Mouse (Mus musculus): Measurements from ENCODE around the gene Prph. TPM values are rescaled to one million over a fixed set of nuclear protein-coding genes. Genes with fewer than 3 reads are reported as not detected.
"Not testable (repeated sequence)": the region's sequence is repeated elsewhere in the genome, so short reads cannot be mapped to it uniquely, and the experiment has no call there.

Prph gene
- total and polyA plus RNA-seq, 2 experiments from 2014 or later = 0.07 TPM; not detected in 1

GRCm38 (mm10) chr15:99071988-99072387 is 17.0 kb downstream of the Prph start:
- TF ChIP-seq CTCF (IDR thresholded peaks at IDR 0.05; ENCODE audit: low read depth) = no peak
- TF ChIP-seq EP300 (IDR thresholded peaks at IDR 0.05; ENCODE audit: low read depth) = no peak
- Histone ChIP-seq H3K27ac (ENCODE audit: low read depth) (no peak overlapping the region), H3K36me3 (replicated peaks; ENCODE audit: control insufficient read depth, insufficient read depth, low read length) (no peaks in the 10 kb centered on the region; the same call in 1 of the 2 replicates), H3K9ac (replicated peaks; ENCODE audit: low read depth, low read length) (no peak overlapping the region), H3K27me3 (ENCODE audit: control insufficient read depth, insufficient read depth, low read length) (0 out of 2 replicates have a peak, but pooled peaks cover 2% of the 10 kb centered on the region), H3K4me2 (ENCODE audit: low read depth, low read length) (no peak overlapping the region), H3K4me3 (ENCODE audit: low read depth, low read length) (no peak overlapping the region), H3K9me3 (replicated peaks; ENCODE audit: control insufficient read depth, low read length) (no peaks in the 10 kb centered on the region), H3K4me1 (ENCODE audit: control insufficient read depth, insufficient read depth) (peaks cover 16% of the 10 kb centered on the region)
- ATAC-seq (ENCODE audit: insufficient read depth, low read depth) (no peak), DNase-seq (ENCODE audit: low spot score) (no peak)
- 74% methylated on average over 1 of the region's 1 CpGs for WGBS

- Histone ChIP-seq H3K4me1 (ENCODE audit: control insufficient read depth, insufficient read depth) (peaks cover 16% of the 10 kb centered on the region), H3K4me2 (ENCODE audit: low read depth, low read length) (peak within 1 kb of the TSS; percentile 90), H3K9me3 (replicated peaks; ENCODE audit: control insufficient read depth, low read length) (no peaks in the 10 kb centered on the region), H3K9ac (replicated peaks; ENCODE audit: low read depth, low read length) (peak within 1 kb of the TSS; percentile 76), H3K36me3 (replicated peaks; ENCODE audit: control insufficient read depth, insufficient read depth, low read length) (peaks cover 4% of the 10 kb centered on the region; the same call in 1 of the 2 replicates), H3K27ac (ENCODE audit: low read depth) (peak within 1 kb of the TSS; percentile 96), H3K4me3 (ENCODE audit: low read depth, low read length) (peak within 1 kb of the TSS; percentile 64), H3K27me3 (ENCODE audit: control insufficient read depth, insufficient read depth, low read length) (no peaks in the 10 kb centered on the region)
- no peak for ATAC-seq (ENCODE audit: insufficient read depth, low read depth)
- no peak for DNase-seq (ENCODE audit: low spot score)
- 17% methylated on average over 9 of the region's 9 CpGs for WGBS
- TF ChIP-seq CTCF (IDR thresholded peaks at IDR 0.05; ENCODE audit: low read depth) (no peak), EP300 (IDR thresholded peaks at IDR 0.05; ENCODE audit: low read depth) (no peak)
These were observed 19.1 kb downstream of the Prph start, which contains the start of gene Troap for GRCm38 (mm10) chr15:99074019-99074599. Gene Troap (plus strand): TSS chr15:99074575.

- WGBS = under 1% methylated on average over 44 of the region's 44 CpGs
- Histone ChIP-seq H3K4me2 (ENCODE audit: low read depth, low read length) (peak overlapping the region; percentile 90), H3K27me3 (ENCODE audit: control insufficient read depth, insufficient read depth, low read length) (no peaks in the 10 kb centered on the region), H3K27ac (ENCODE audit: low read depth) (peak overlapping the region; percentile 96), H3K36me3 (replicated peaks; ENCODE audit: control insufficient read depth, insufficient read depth, low read length) (peaks cover 4% of the 10 kb centered on the region; the same call in 1 of the 2 replicates), H3K4me1 (ENCODE audit: control insufficient read depth, insufficient read depth) (peaks cover 16% of the 10 kb centered on the region), H3K4me3 (ENCODE audit: low read depth, low read length) (peak overlapping the region; percentile 64), H3K9ac (replicated peaks; ENCODE audit: low read depth, low read length) (peak overlapping the region; percentile 76), H3K9me3 (replicated peaks; ENCODE audit: control insufficient read depth, low read length) (no peaks in the 10 kb centered on the region)
- TF ChIP-seq EP300 (IDR thresholded peaks at IDR 0.05; ENCODE audit: low read depth) = no peak
- no peak for TF ChIP-seq CTCF (IDR thresholded peaks at IDR 0.05; ENCODE audit: low read depth)
- ATAC-seq (ENCODE audit: insufficient read depth, low read depth) = peak; percentile 97
- DNase-seq (ENCODE audit: low spot score) = peak; percentile 99
These were observed 19.8 kb downstream of the Prph start for GRCm38 (mm10) chr15:99074600-99075333.

- ATAC-seq (ENCODE audit: insufficient read depth, low read depth) = not testable (repeated sequence)
These were observed 21.0 kb downstream of the Prph start for GRCm38 (mm10) chr15:99076011-99076410.

GRCm38 (mm10) chr15:99078181-99078910 is 23.4 kb downstream of the Prph start:
- Histone ChIP-seq H3K27ac (ENCODE audit: low read depth) (no peak overlapping the region), H3K36me3 (replicated peaks; ENCODE audit: control insufficient read depth, insufficient read depth, low read length) (peaks cover 34% of the 10 kb centered on the region)
- TF ChIP-seq EP300 (IDR thresholded peaks at IDR 0.05; ENCODE audit: low read depth) = no peak
- TF ChIP-seq CTCF (IDR thresholded peaks at IDR 0.05; ENCODE audit: low read depth) = no peak

More at GRCm38 (mm10) chr15:99076011-99076410, 21.0 kb downstream of the Prph start:
- H3K27ac ChIP-seq (ENCODE audit: low read depth); H3K9me3 ChIP-seq (replicated peaks; ENCODE audit: control insufficient read depth, low read length); DNase-seq (ENCODE audit: low spot score); H3K27me3 ChIP-seq (ENCODE audit: control insufficient read depth, insufficient read depth, low read length): not testable (repeated sequence)
- H3K4me2 ChIP-seq (ENCODE audit: low read depth, low read length) = peak overlapping the region; percentile 90; the same call in 1 of the 2 replicates
- H3K9ac ChIP-seq (replicated peaks; ENCODE audit: low read depth, low read length) = 0 out of 2 replicates have a peak overlapping the region, but pooled peaks have one; percentile 76
- peaks cover 14% of the 10 kb centered on the region for H3K36me3 ChIP-seq (replicated peaks; ENCODE audit: control insufficient read depth, insufficient read depth, low read length)
- peak overlapping the region; percentile 64; the same call in 1 of the 2 replicates for H3K4me3 ChIP-seq (ENCODE audit: low read depth, low read length)
- WGBS = 97% methylated on average over 3 of the region's 3 CpGs
- peaks cover 16% of the 10 kb centered on the region for H3K4me1 ChIP-seq (ENCODE audit: control insufficient read depth, insufficient read depth)

More at GRCm38 (mm10) chr15:99078181-99078910, 23.4 kb downstream of the Prph start:
- 71% methylated on average over 14 of the region's 15 CpGs for WGBS
- no peak for DNase-seq (ENCODE audit: low spot score)
- Histone ChIP-seq H3K4me1 (ENCODE audit: control insufficient read depth, insufficient read depth) (peaks cover 16% of the 10 kb centered on the region), H3K4me3 (ENCODE audit: low read depth, low read length) (no peak overlapping the region), H3K9ac (replicated peaks; ENCODE audit: low read depth, low read length) (no peak overlapping the region), H3K4me2 (ENCODE audit: low read depth, low read length) (no peak overlapping the region), H3K27me3 (ENCODE audit: control insufficient read depth, insufficient read depth, low read length) (no peaks in the 10 kb centered on the region), H3K9me3 (replicated peaks; ENCODE audit: control insufficient read depth, low read length) (no peaks in the 10 kb centered on the region)
- ATAC-seq (ENCODE audit: insufficient read depth, low read depth) = no peak
